Mouse (Mus musculus): ENCODE results near the gene Wdr73. TPM values are rescaled to one million over a fixed set of nuclear protein-coding genes. Genes with fewer than 3 reads are reported as not detected.
A peak's percentile ranks its signal among the peaks of the same experiment; 100 is the strongest.

The Wdr73 gene
- total and polyA plus RNA-seq, 3 experiments: 42.4 to 55.7 (median 48.1) TPM

- TF ChIP-seq RCOR1 (conservative IDR thresholded peaks at IDR 0.05; ENCODE audit: low read depth, low read length) (no peak), JUND (conservative IDR thresholded peaks at IDR 0.05; ENCODE audit: low read depth, low read length) (no peak), BHLHE40 (IDR thresholded peaks at IDR 0.05; ENCODE audit: low read depth, low read length) (no peak), EP300 (IDR thresholded peaks at IDR 0.05; ENCODE audit: low read length) (no peak), POLR2A (IDR thresholded peaks at IDR 0.05; ENCODE audit: low read depth, low read length) (no peak), HCFC1 (IDR thresholded peaks at IDR 0.05; ENCODE audit: low read depth, low read length) (no peak), ZMIZ1 (IDR thresholded peaks at IDR 0.05; ENCODE audit: low read depth, low read length) (no peak), ETS1 (conservative IDR thresholded peaks at IDR 0.05; ENCODE audit: low read depth, low read length) (no peak), CHD1 (IDR thresholded peaks at IDR 0.05; ENCODE audit: low read depth, low read length) (no peak), MYC (IDR thresholded peaks at IDR 0.05; ENCODE audit: low read depth, low read length) (peak; percentile 65; the same call in 1 of the 2 replicates)
Observed at GRCm38 (mm10) chr7:80885666-80886065, 15.4 kb downstream of the Wdr73 start (continued).

- peak; percentile 65 for DNase-seq (ENCODE audit: extremely low read depth)
- Histone ChIP-seq H3K36me3 (replicated peaks in 1 of 2; ENCODE audit: control insufficient read depth in 1 of 2, insufficient read depth in 1 of 2, low read length in 1 of 2) (peaks cover 0 to 8% of the 10 kb centered on the region in 2 experiments), H3K79me2 (replicated peaks; ENCODE audit: control insufficient read depth, extremely low read depth, insufficient read depth, poor library complexity, severe bottlenecking) (no peaks in the 10 kb centered on the region), H3K9ac (ENCODE audit: insufficient read depth, low read depth) (no peak overlapping the region), H3K4me3 (replicated peaks in 1 of 3; ENCODE audit: low read depth in 2 of 3, low read length in 2 of 3, poor library complexity in 1 of 3) (no peak overlapping the region), H3K27me3 (replicated peaks) (no peaks in the 10 kb centered on the region), H3K4me1 (ENCODE audit: control insufficient read depth in 1 of 2, insufficient read depth in 2 of 2) (peaks cover 6 to 13% of the 10 kb centered on the region in 2 experiments; a peak in 3 of 4 replicates), H3K4me2 (ENCODE audit: insufficient read depth, low read depth, poor library complexity, severe bottlenecking) (peak overlapping the region; percentile 61; the same call in 1 of the 2 replicates), H3K27ac (ENCODE audit: insufficient read depth, low read depth) (no peak overlapping the region), H3K9me3 (replicated peaks; ENCODE audit: low read length) (no peaks in the 10 kb centered on the region)
- in situ Hi-C loops (cut with MboI; ENCODE audit: low pct_ligation_motif_present, low pct_unique_long_range_greater_than_20kb, low sequenced_read_pairs): loop anchor here (10.0 to 25.0 kb wide), 2 partner anchors 272 to 429 kb away; no protein-coding TSS in a partner anchor
- dilution Hi-C loops (cut with MboI; ENCODE audit: extremely low pct_ligation_motif_present, extremely low pct_unique_long_range_greater_than_20kb, low sequenced_read_pairs): no loop called here
- TF ChIP-seq HCFC1 (IDR thresholded peaks at IDR 0.05; ENCODE audit: low read depth, low read length) (peak; percentile 85), CTCF (conservative IDR thresholded peaks at IDR 0.05 in 1 of 2, IDR thresholded peaks at IDR 0.05 in 1 of 2; ENCODE audit: low read depth in 2 of 2, low read length in 2 of 2) (peak; percentile 12 to 57; a peak in 2 of 4 replicates), MAX (IDR thresholded peaks at IDR 0.05; ENCODE audit: low read length) (0 out of 2 replicates have a peak, but pooled peaks have one; percentile 21), IRF4 (IDR thresholded peaks at IDR 0.05; ENCODE audit: low read depth, low read length) (peak; percentile 28; the same call in 1 of the 2 replicates), ELF1 (IDR thresholded peaks at IDR 0.05; ENCODE audit: low read depth, low read length) (peak; percentile 44), POLR2A (IDR thresholded peaks at IDR 0.05; ENCODE audit: low read depth, low read length) (no peak), JUN (IDR thresholded peaks at IDR 0.05; ENCODE audit: insufficient read depth, low read depth, low read length) (no peak), MXI1 (IDR thresholded peaks at IDR 0.05; ENCODE audit: low read depth, low read length) (no peak), UBTF (IDR thresholded peaks at IDR 0.05; ENCODE audit: low read depth, low read length) (0 out of 2 replicates have a peak, but pooled peaks have one; percentile 37), RAD21 (IDR thresholded peaks at IDR 0.05; ENCODE audit: low read depth, low read length) (peak; percentile 16), CHD2 (IDR thresholded peaks at IDR 0.05; ENCODE audit: low read length) (peak; percentile 45; the same call in 1 of the 2 replicates), TCF12 (IDR thresholded peaks at IDR 0.05; ENCODE audit: low read depth, low read length) (no peak), PAX5 (IDR thresholded peaks at IDR 0.05; ENCODE audit: low read length) (no peak), BHLHE40 (IDR thresholded peaks at IDR 0.05; ENCODE audit: low read depth, low read length) (no peak), MEF2A (IDR thresholded peaks at IDR 0.05; ENCODE audit: borderline replicate concordance, low read depth, low read length) (no peak), NELFE (IDR thresholded peaks at IDR 0.05; ENCODE audit: low read depth, low read length) (no peak), ETS1 (conservative IDR thresholded peaks at IDR 0.05; ENCODE audit: low read depth, low read length) (no peak), KAT2A (IDR thresholded peaks at IDR 0.05; ENCODE audit: insufficient replicate concordance, low read length) (0 out of 2 replicates have a peak, but pooled peaks have one; percentile 53)
Observed at GRCm38 (mm10) chr7:80882830-80883505, 18.1 kb downstream of the Wdr73 start.

All from CH12.LX (cell line).